Mouse (Mus musculus): ENCODE measurements at regions not wholly inside any gene's neighbourhood (a gene's known extent, or its start where the extent isn't known, plus 50 kb on each side); places are given as distances from the start of the nearest gene placed in this dataset.

GRCm38 (mm10) chr1:119119863-119120569 lies 66.6 kb upstream of the Gli2 start:
- peak; percentile 46 for DNase-seq

- no peak for DNase-seq
These were observed 61.8 kb upstream of the Gli2 start for GRCm38 (mm10) chr1:119115106-119115674.

GRCm38 (mm10) chr1:119108578-119108977 lies 55.2 kb upstream of the Gli2 start:
- peak; percentile 22 for DNase-seq

- DNase-seq: no peak
These were observed 53.0 kb upstream of the Gli2 start for GRCm38 (mm10) chr1:119106246-119106975.

Measured in adrenal gland, postnatal 10 days (tissue).